Mouse (Mus musculus): ENCODE data around the gene Mef2a.

GRCm38 (mm10) chr7:67291356-67291755 is 81.3 kb downstream of the Mef2a start:
- TF ChIP-seq CTCF (IDR thresholded peaks at IDR 0.05; ENCODE audit: extremely low read depth, insufficient read depth, low read length) (no peak), POLR2A (IDR thresholded peaks at IDR 0.05; ENCODE audit: extremely low read depth, insufficient read depth, low read length) (no peak)

Data from cortical plate, adult 2 months (tissue).